Mouse (Mus musculus) liver, embryonic 14.5 days (tissue): ENCODE data around the gene Bcl7b. TPM values are rescaled to one million over a fixed set of nuclear protein-coding genes. Genes with fewer than 3 reads are reported as not detected.

Experiments used
- ATAC-seq: fragments of 200-750 bp; cut with Nextera tagmentation; 2 replicates; pipeline ENCODE4 v1.8.0; 2017; ENCODE audit warnings: moderate number of reproducible peaks, mild to moderate bottlenecking, moderate library complexity; ENCODE audit not compliant: insufficient read depth
- DNase-seq, 3 experiments: peaks; one replicate each; pipeline ENCODE4 v3.0.0-alpha.2; 2012 to 2013; ENCODE audit warnings: low read depth in 3 of 3, low spot score in 3 of 3
- H3K27ac ChIP-seq: fragments of 300-500 bp; sonication (generic); 2 replicates; pipeline ENCODE4 v1.5.1; 2014; ENCODE audit warnings: moderate library complexity, mild to moderate bottlenecking, control low read depth, inconsistent platforms
- H3K27me3 ChIP-seq: fragments of 300-500 bp; sonication (generic); 2 replicates; pipeline ENCODE4 v1.6.1; 2014; ENCODE audit warnings: mild to moderate bottlenecking, low read length, moderate library complexity; ENCODE audit not compliant: control insufficient read depth, insufficient read depth
- H3K36me3 ChIP-seq: fragments of 300-500 bp; sonication (generic); replicated peaks from 2 replicates; pipeline ENCODE4 v1.6.1; 2014; ENCODE audit warnings: low read depth; ENCODE audit not compliant: control insufficient read depth, insufficient read depth
- H3K4me1 ChIP-seq, 2 experiments: fragments of 200-500 bp in 1 of 2; fragments of 300-500 bp in 1 of 2; sonication (generic) in 1 of 2; replicated peaks; 2 replicates each; pipeline ENCODE4 v1.6.1; 2012 to 2014; ENCODE audit warnings: antibody characterized with exemption in 1 of 2, inconsistent platforms in 1 of 2, low read length in 1 of 2; ENCODE audit not compliant: control insufficient read depth in 2 of 2, insufficient read depth in 2 of 2
- H3K4me2 ChIP-seq: fragments of 300-500 bp; sonication (generic); 2 replicates; pipeline ENCODE4 v1.6.1; 2014; ENCODE audit warnings: low read depth, mild to moderate bottlenecking, control low read depth, moderate library complexity
- H3K4me3 ChIP-seq, 2 experiments: fragments of 200-500 bp in 1 of 2; fragments of 300-500 bp in 1 of 2; sonication (generic) in 1 of 2; 2 replicates each; pipeline ENCODE4 v1.5.1; 2012 to 2014; ENCODE audit warnings: low read depth in 2 of 2, low read length in 2 of 2, mild to moderate bottlenecking in 2 of 2, control low read depth in 1 of 2, inconsistent platforms in 1 of 2, moderate library complexity in 1 of 2; ENCODE audit not compliant: insufficient read depth in 1 of 2
- H3K9ac ChIP-seq: fragments of 300-500 bp; sonication (generic); replicated peaks from 2 replicates; pipeline ENCODE4 v1.6.1; 2014; ENCODE audit warnings: mild to moderate bottlenecking, control low read depth, moderate library complexity
- H3K9me3 ChIP-seq: fragments of 300-500 bp; sonication (generic); 2 replicates; pipeline ENCODE4 v1.6.1; 2016; ENCODE audit warnings: low read length, mixed read lengths; ENCODE audit not compliant: control insufficient read depth
- CTCF ChIP-seq: IDR thresholded peaks from 2 replicates; pipeline ENCODE4 v1.5.1; 2016; ENCODE audit warnings: antibody characterized with exemption, low read depth, control low read depth
- EP300 ChIP-seq: IDR thresholded peaks from 2 replicates; pipeline ENCODE4 v1.6.1; 2016; ENCODE audit warnings: antibody characterized with exemption, low read depth
- WGBS: fragments of 180-500 bp; shearing (Covaris S2); extraction: QIAGEN DNeasy Blood & Tissue Kit; methylation state at CpG from one replicate; pipeline ENCODE4 v1.1.7; 2014; ENCODE audit not compliant: insufficient replicate concordance; 5-methylcytosine and 5-hydroxymethylcytosine counted together
- polyA plus RNA-seq, 2 experiments: library from polyadenylated mRNA; depleted of rRNA in 1 of 2; stranded (reverse) in 1 of 2; unstranded in 1 of 2; fragments of >200 nt; fragmentation: Nextera tagmentation in 1 of 2; extraction: Ambion mirVana in 1 of 2; gene quantifications; 2 replicates each; pipeline versions ENCODE4 v1.2.1 to v1.2.3; 2012 to 2014

Bcl7b gene
- polyA plus RNA-seq, 2 experiments, result 10.0 to 25.6 TPM

GRCm38 (mm10) chr5:135187349-135188213 lies 19.5 kb downstream of the Bcl7b start:
- ATAC-seq, result peak; percentile 73
- Histone ChIP-seq H3K4me1 (peaks cover 12 to 15% of the 10 kb centered on the region in 2 experiments), H3K9me3 (no peaks in the 10 kb centered on the region), H3K9ac (peak overlapping the region; percentile 86), H3K4me3 (peak overlapping the region; percentile 80 to 89), H3K36me3 (peaks cover 28% of the 10 kb centered on the region), H3K4me2 (peak overlapping the region; percentile 75), H3K27me3 (no peaks in the 10 kb centered on the region), H3K27ac (peak overlapping the region; percentile 87)
- peak in 2 of 3 experiments; percentile 50 to 57 for DNase-seq
- TF ChIP-seq EP300 (no peak), CTCF (no peak)
- WGBS, result under 1% methylated on average over 99 of the region's 102 CpGs

- DNase-seq (no peak), ATAC-seq (no peak)
- H3K9ac ChIP-seq, result peak overlapping the region; percentile 86
- peaks cover 34% of the 10 kb centered on the region for H3K36me3 ChIP-seq
- TF ChIP-seq CTCF (no peak), EP300 (no peak)
- under 1% methylated on average over 8 of the region's 8 CpGs for WGBS
- no peaks in the 10 kb centered on the region for H3K27me3 ChIP-seq
- H3K4me1 ChIP-seq, result peaks cover 12 to 18% of the 10 kb centered on the region in 2 experiments
- H3K4me2 ChIP-seq, result peak overlapping the region; percentile 75
- peak overlapping the region; percentile 80 to 89 for H3K4me3 ChIP-seq
- H3K9me3 ChIP-seq, result no peaks in the 10 kb centered on the region
- H3K27ac ChIP-seq, result peak overlapping the region; percentile 87
Measured at GRCm38 (mm10) chr5:135188214-135188554, 20.1 kb downstream of the Bcl7b start.

GRCm38 (mm10) chr5:135189281-135190022 lies 21.4 kb downstream of the Bcl7b start:
- H3K9ac ChIP-seq, result peak overlapping the region; percentile 86
- H3K4me2 ChIP-seq, result peak overlapping the region; percentile 75
- peak overlapping the region; percentile 49 to 89 for H3K4me3 ChIP-seq
- WGBS, result 57% methylated on average over 2 of the region's 2 CpGs
- peaks cover 47% of the 10 kb centered on the region for H3K36me3 ChIP-seq
- H3K27me3 ChIP-seq, result no peaks in the 10 kb centered on the region
- TF ChIP-seq EP300, result no peak
- TF ChIP-seq CTCF, result no peak
- H3K9me3 ChIP-seq, result no peaks in the 10 kb centered on the region
- no peak for DNase-seq
- H3K4me1 ChIP-seq, result peaks cover 12 to 18% of the 10 kb centered on the region in 2 experiments
- no peak overlapping the region for H3K27ac ChIP-seq
- ATAC-seq, result no peak

- H3K36me3 ChIP-seq, result peaks cover 62% of the 10 kb centered on the region
- H3K9ac ChIP-seq, result no peak overlapping the region
- DNase-seq (peak; percentile 55 to 59 (median 55)), ATAC-seq (no peak)
- WGBS, result 41% methylated on average over 2 of the region's 2 CpGs
- TF ChIP-seq EP300 (no peak), CTCF (peak; percentile 84)
- H3K4me1 ChIP-seq, result peaks cover 6 to 12% of the 10 kb centered on the region in 2 experiments; a peak in 3 of 4 replicates
- no peaks in the 10 kb centered on the region for H3K9me3 ChIP-seq
- H3K27me3 ChIP-seq, result no peaks in the 10 kb centered on the region
- no peak overlapping the region for H3K4me3 ChIP-seq
- no peak overlapping the region for H3K4me2 ChIP-seq
- H3K27ac ChIP-seq, result no peak overlapping the region
Measured at GRCm38 (mm10) chr5:135191620-135192019, 23.5 kb downstream of the Bcl7b start.

GRCm38 (mm10) chr5:135192431-135192830 lies 24.3 kb downstream of the Bcl7b start:
- Histone ChIP-seq H3K4me2 (no peak overlapping the region), H3K4me1 (peaks cover 6 to 12% of the 10 kb centered on the region in 2 experiments; a peak in 3 of 4 replicates), H3K9ac (peak overlapping the region; percentile 13; the same call in 1 of the 2 replicates), H3K27ac (no peak overlapping the region), H3K4me3 (no peak overlapping the region), H3K36me3 (peaks cover 68% of the 10 kb centered on the region), H3K9me3 (no peaks in the 10 kb centered on the region), H3K27me3 (no peaks in the 10 kb centered on the region)
- WGBS, result 86% methylated on average over 1 of the region's 1 CpGs
- DNase-seq (no peak), ATAC-seq (no peak)
- TF ChIP-seq EP300 (no peak), CTCF (no peak)
